Mouse (Mus musculus) cortical plate, adult 2 months (tissue): ENCODE measurements at regions not wholly inside any gene's neighbourhood (a gene's known extent, or its start where the extent isn't known, plus 50 kb on each side); places are given as distances from the start of the nearest gene placed in this dataset.

Experiments
- H3K27ac ChIP-seq: fragments of 200-500 bp; 2 replicates; pipeline ENCODE4 v1.5.1; 2012; ENCODE audit warnings: low read length, control low read depth, inconsistent platforms; ENCODE audit not compliant: insufficient read depth
- H3K4me1 ChIP-seq: fragments of 200-500 bp; 2 replicates; pipeline ENCODE4 v1.6.1; 2011; ENCODE audit warnings: low read length; ENCODE audit not compliant: control insufficient read depth, insufficient read depth
- H3K4me3 ChIP-seq: fragments of 200-500 bp; 2 replicates; pipeline ENCODE4 v1.5.1; 2011; ENCODE audit warnings: mild to moderate bottlenecking, low read length, control low read depth; ENCODE audit not compliant: insufficient read depth
- CTCF ChIP-seq: fragments of 200-500 bp; IDR thresholded peaks from 2 replicates; pipeline ENCODE4 v1.5.1; 2011; ENCODE audit warnings: mild to moderate bottlenecking, control low read depth, low read length; ENCODE audit not compliant: insufficient read depth; ENCODE audit errors: extremely low read depth
- POLR2A ChIP-seq: fragments of 200-500 bp; IDR thresholded peaks from 2 replicates; pipeline ENCODE4 v1.6.1; 2011; ENCODE audit warnings: mild to moderate bottlenecking, low read length, control low read depth; ENCODE audit not compliant: insufficient read depth; ENCODE audit errors: extremely low read depth

GRCm38 (mm10) chr14:79893241-79893640 is 90.6 kb upstream of the Olfm4 start:
- Histone ChIP-seq H3K4me1 (no peaks in the 10 kb centered on the region), H3K27ac (no peak overlapping the region), H3K4me3 (no peak overlapping the region)
- no peak for TF ChIP-seq POLR2A
- TF ChIP-seq CTCF, result no peak

GRCm38 (mm10) chr14:79890682-79891081 is 93.2 kb upstream of the Olfm4 start:
- Histone ChIP-seq H3K4me1 (no peaks in the 10 kb centered on the region), H3K27ac (no peak overlapping the region), H3K4me3 (no peak overlapping the region)
- TF ChIP-seq POLR2A, result no peak

GRCm38 (mm10) chr14:79890280-79890679 is 93.6 kb upstream of the Olfm4 start:
- Histone ChIP-seq H3K4me3 (no peak overlapping the region), H3K4me1 (no peaks in the 10 kb centered on the region), H3K27ac (no peak overlapping the region)
- TF ChIP-seq POLR2A (no peak), CTCF (no peak)

- TF ChIP-seq CTCF, result no peak
- no peak for TF ChIP-seq POLR2A
- H3K27ac ChIP-seq, result no peak overlapping the region
- H3K4me1 ChIP-seq, result peaks cover 3% of the 10 kb centered on the region; the same call in 1 of the 2 replicates
- H3K4me3 ChIP-seq, result no peak overlapping the region
Observed at GRCm38 (mm10) chr14:79883487-79883886, 100.4 kb upstream of the Olfm4 start.

- Histone ChIP-seq H3K4me1 (peaks cover 3% of the 10 kb centered on the region; the same call in 1 of the 2 replicates), H3K27ac (no peak overlapping the region), H3K4me3 (no peak overlapping the region)
- TF ChIP-seq POLR2A (no peak), CTCF (no peak)
Observed at GRCm38 (mm10) chr14:79881726-79882125, 102.2 kb upstream of the Olfm4 start.

- no peak for TF ChIP-seq CTCF
- TF ChIP-seq POLR2A, result no peak
- Histone ChIP-seq H3K4me3 (no peak overlapping the region), H3K27ac (no peak overlapping the region), H3K4me1 (peaks cover 3% of the 10 kb centered on the region; the same call in 1 of the 2 replicates)
Observed at GRCm38 (mm10) chr14:79880065-79880755, 103.7 kb upstream of the Olfm4 start.

GRCm38 (mm10) chr14:79879333-79880035 is 104.4 kb upstream of the Olfm4 start:
- no peak overlapping the region for H3K27ac ChIP-seq

GRCm38 (mm10) chr14:79878285-79879019 is 105.4 kb upstream of the Olfm4 start:
- Histone ChIP-seq H3K4me3 (no peak overlapping the region), H3K4me1 (peaks cover 3% of the 10 kb centered on the region; the same call in 1 of the 2 replicates), H3K27ac (no peak overlapping the region)
- TF ChIP-seq POLR2A, result no peak
- TF ChIP-seq CTCF, result no peak

More at GRCm38 (mm10) chr14:79879333-79880035, 104.4 kb upstream of the Olfm4 start:
- no peak for TF ChIP-seq POLR2A
- TF ChIP-seq CTCF, result no peak
- peaks cover 3% of the 10 kb centered on the region; the same call in 1 of the 2 replicates for H3K4me1 ChIP-seq
- H3K4me3 ChIP-seq, result no peak overlapping the region

- no peak overlapping the region for H3K27ac ChIP-seq
- no peak for TF ChIP-seq POLR2A
- TF ChIP-seq CTCF, result no peak
Observed at GRCm38 (mm10) chr14:79873062-79873461, 102.0 kb upstream of the Pcdh8 start.

More at GRCm38 (mm10) chr14:79873062-79873461, 102.0 kb upstream of the Pcdh8 start:
- Histone ChIP-seq H3K4me3 (no peak overlapping the region), H3K4me1 (no peaks in the 10 kb centered on the region)
